Mouse (Mus musculus) forebrain, embryonic 11.5 days (tissue): Measurements from ENCODE around the gene Myh3. TPM values are rescaled to one million over a fixed set of nuclear protein-coding genes. Genes with fewer than 3 reads are reported as not detected.

Source experiments
- microRNA-seq: library from miRNA; unstranded; fragments of <30 nt; microRNA quantifications from one replicate; pipeline ENCODE4, GENCODE M21; 2016; ENCODE audit not compliant: insufficient number of aligned reads
- polyA plus RNA-seq: library from polyadenylated mRNA; unstranded; fragments of >200 nt; fragmentation: Nextera tagmentation; extraction: Ambion mirVana; gene quantifications from 2 replicates; pipeline ENCODE4 v1.2.1, GENCODE M21; 2014

Gene Myh3
- polyA plus RNA-seq, 1 experiment from 2014 or later, result 0.48 TPM

Small RNA genes within 50 kb of the gene (microRNA-seq; reads per million reads assigned to microRNA genes)
- not detected for gene Mir6923

Other genes starting within 250 kb of the Myh3 start
- 0.31 and 0.43 TPM in 2 replicates for gene Pirt, start 166.3 kb upstream of the Myh3 start, polyA plus RNA-seq
- gene Tmem238l, start 121.7 kb upstream of the Myh3 start, polyA plus RNA-seq, result not detected in 2 replicates
- gene Tmem220, start 53.1 kb upstream of the Myh3 start, polyA plus RNA-seq, result 0.49 and 1.3 TPM in 2 replicates
- 30.7 and 31.9 TPM in 2 replicates for gene Adprm, start 25.7 kb upstream of the Myh3 start, polyA plus RNA-seq
- gene Sco1, start 25.6 kb upstream of the Myh3 start, polyA plus RNA-seq, result 19.7 and 21.9 TPM in 2 replicates
- gene Myh2, start 92.7 kb downstream of the Myh3 start, polyA plus RNA-seq, result not detected in 2 replicates
- not detected in 2 replicates for gene Myh1, start 121.8 kb downstream of the Myh3 start, polyA plus RNA-seq
- gene Myh4, start 159.7 kb downstream of the Myh3 start, polyA plus RNA-seq, result not detected in 2 replicates
- not detected in 2 replicates for gene Myh8, start 198.8 kb downstream of the Myh3 start, polyA plus RNA-seq
- gene Myh13, start 243.4 kb downstream of the Myh3 start, polyA plus RNA-seq, result not detected in 2 replicates